Mouse (Mus musculus): ENCODE data around the gene Rsph1. TPM values are rescaled to one million over a fixed set of nuclear protein-coding genes. Genes with fewer than 3 reads are reported as not detected.
A peak's percentile ranks its signal among the peaks of the same experiment; 100 is the strongest.

The Rsph1 gene
- polyA plus RNA-seq, 1 experiment = 0.51 TPM

GRCm38 (mm10) chr17:31209376-31209930 lies 67.7 kb downstream of the Rsph1 start:
- Histone ChIP-seq H3K4me3 (ENCODE audit: control insufficient read depth, insufficient read depth, low read length) (peak overlapping the region; percentile 58), H3K27me3 (ENCODE audit: control insufficient read depth, insufficient read depth, low read length) (no peaks in the 10 kb centered on the region), H3K36me3 (ENCODE audit: control insufficient read depth, insufficient read depth, low read length) (peaks cover 19% of the 10 kb centered on the region), H3K4me1 (replicated peaks; ENCODE audit: control insufficient read depth, insufficient read depth, low read length) (peaks cover 50% of the 10 kb centered on the region), H3K27ac (ENCODE audit: control insufficient read depth, insufficient read depth, low read length) (peak overlapping the region; percentile 96)
- DNase-seq = peak; percentile 36
- TF ChIP-seq POLR2A (IDR thresholded peaks at IDR 0.05; ENCODE audit: control insufficient read depth, extremely low read depth, insufficient read depth, low read length, poor library complexity) (no peak), CTCF (IDR thresholded peaks at IDR 0.05; ENCODE audit: borderline replicate concordance, control insufficient read depth, extremely low read depth, insufficient read depth, low read length, poor library complexity) (no peak)
- 79% methylated on average over 11 of the region's 11 CpGs for WGBS

- peak; percentile 24 for DNase-seq
- H3K36me3 ChIP-seq (ENCODE audit: control insufficient read depth, insufficient read depth, low read length) = peaks cover 11% of the 10 kb centered on the region
- TF ChIP-seq POLR2A (IDR thresholded peaks at IDR 0.05; ENCODE audit: control insufficient read depth, extremely low read depth, insufficient read depth, low read length, poor library complexity) (no peak), CTCF (IDR thresholded peaks at IDR 0.05; ENCODE audit: borderline replicate concordance, control insufficient read depth, extremely low read depth, insufficient read depth, low read length, poor library complexity) (no peak)
- WGBS = 9% methylated on average over 8 of the region's 8 CpGs
- peak overlapping the region; percentile 58 for H3K4me3 ChIP-seq (ENCODE audit: control insufficient read depth, insufficient read depth, low read length)
- H3K27ac ChIP-seq (ENCODE audit: control insufficient read depth, insufficient read depth, low read length) = peak overlapping the region; percentile 96
- no peaks in the 10 kb centered on the region for H3K27me3 ChIP-seq (ENCODE audit: control insufficient read depth, insufficient read depth, low read length)
- H3K4me1 ChIP-seq (replicated peaks; ENCODE audit: control insufficient read depth, insufficient read depth, low read length) = peaks cover 50% of the 10 kb centered on the region
Measured at GRCm38 (mm10) chr17:31208654-31209053, 68.5 kb downstream of the Rsph1 start.

GRCm38 (mm10) chr17:31207771-31208334 lies 69.3 kb downstream of the Rsph1 start, which contains the start of gene Ubash3a:
Gene Ubash3a, plus strand, starts transcription at chr17:31207873.
- Histone ChIP-seq H3K4me3 (ENCODE audit: control insufficient read depth, insufficient read depth, low read length) (peak within 1 kb of the TSS; percentile 58), H3K27me3 (ENCODE audit: control insufficient read depth, insufficient read depth, low read length) (no peaks in the 10 kb centered on the region), H3K36me3 (ENCODE audit: control insufficient read depth, insufficient read depth, low read length) (peaks cover 7% of the 10 kb centered on the region; the same call in 1 of the 2 replicates), H3K4me1 (replicated peaks; ENCODE audit: control insufficient read depth, insufficient read depth, low read length) (peaks cover 50% of the 10 kb centered on the region), H3K27ac (ENCODE audit: control insufficient read depth, insufficient read depth, low read length) (peak within 1 kb of the TSS; percentile 96)
- TF ChIP-seq CTCF (IDR thresholded peaks at IDR 0.05; ENCODE audit: borderline replicate concordance, control insufficient read depth, extremely low read depth, insufficient read depth, low read length, poor library complexity) = no peak
- TF ChIP-seq POLR2A (IDR thresholded peaks at IDR 0.05; ENCODE audit: control insufficient read depth, extremely low read depth, insufficient read depth, low read length, poor library complexity) = peak; percentile 75
- peak; percentile 79 for DNase-seq
- WGBS = 2% methylated on average over 12 of the region's 12 CpGs

Other genes starting within 250 kb of the Rsph1 start
- 103 and 107 TPM in 2 replicates for gene Abcg1, start 219.7 kb downstream of the Rsph1 start, polyA plus RNA-seq (2012; rRNA removed)
- gene Tff3, start 147.7 kb downstream of the Rsph1 start, polyA plus RNA-seq (2012; rRNA removed) = 10.1 and 10.4 TPM in 2 replicates
- gene Tff2, start 133.1 kb downstream of the Rsph1 start, polyA plus RNA-seq (2012; rRNA removed) = 1.4 and 2.8 TPM in 2 replicates
- gene Tff1, start 112.1 kb downstream of the Rsph1 start, polyA plus RNA-seq (2012; rRNA removed) = 2.1 and 2.7 TPM in 2 replicates
- 0.61 and 0.92 TPM in 2 replicates for gene Tmprss3, start 78.4 kb downstream of the Rsph1 start, polyA plus RNA-seq (2012; rRNA removed)
- 95.5 and 126 TPM in 2 replicates for gene Ubash3a, start 69.5 kb downstream of the Rsph1 start, polyA plus RNA-seq (2012; rRNA removed)
- 59.6 and 59.7 TPM in 2 replicates for gene Slc37a1, start 9.4 kb upstream of the Rsph1 start, polyA plus RNA-seq (2012; rRNA removed)
- 4.6 and 4.9 TPM in 2 replicates for gene Pde9a, start 108.8 kb upstream of the Rsph1 start, polyA plus RNA-seq (2012; rRNA removed)
- gene Wdr4, start 242.6 kb upstream of the Rsph1 start, polyA plus RNA-seq (2012; rRNA removed) = 36.5 and 39.1 TPM in 2 replicates
- 122 and 128 TPM in 2 replicates for gene Ndufv3, start 242.7 kb upstream of the Rsph1 start, polyA plus RNA-seq (2012; rRNA removed)

Measured in thymus, adult 2 months (tissue).